Mouse (Mus musculus): ENCODE data around the gene Chrna5.

- TF ChIP-seq CEBPB (IDR thresholded peaks at IDR 0.05; ENCODE audit: insufficient read depth, poor library complexity, severe bottlenecking) (no peak), MYOG (IDR thresholded peaks at IDR 0.05; ENCODE audit: control insufficient read depth in 1 of 3, insufficient read depth in 1 of 3, insufficient read length in 2 of 3, low read depth in 2 of 3) (no peak), E2F4 (IDR thresholded peaks at IDR 0.05; ENCODE audit: insufficient read depth) (no peak), USF1 (IDR thresholded peaks at IDR 0.05; ENCODE audit: low read depth) (no peak), POLR2A (IDR thresholded peaks at IDR 0.05; ENCODE audit: insufficient read length, low read depth) (no peak), SRF (IDR thresholded peaks at IDR 0.05; ENCODE audit: control insufficient read depth, insufficient read length, low read depth) (no peak), MAX (IDR thresholded peaks at IDR 0.05; ENCODE audit: low read depth) (no peak), POLR2AphosphoS2 (IDR thresholded peaks at IDR 0.05; ENCODE audit: insufficient read length, low read depth) (no peak), MYOD1 (IDR thresholded peaks at IDR 0.05; ENCODE audit: control insufficient read depth in 1 of 3, insufficient read length in 2 of 3, low read depth in 2 of 3) (no peak), TCF3 (IDR thresholded peaks at IDR 0.05; ENCODE audit: insufficient read length, low read depth) (no peak), TCF12 (IDR thresholded peaks at IDR 0.05; ENCODE audit: insufficient read depth, poor library complexity, severe bottlenecking) (no peak), REST (IDR thresholded peaks at IDR 0.05; ENCODE audit: insufficient read depth, insufficient read length) (no peak)
These were observed 66.1 kb downstream of the Chrna5 start for GRCm38 (mm10) chr9:55046764-55047163.
